ENCODE assay signal across 8 mouse cellular contexts in genomic region chr2:152293179-152293726, GRCm38 (mm10). TPM values are rescaled to one million over a fixed set of nuclear protein-coding genes. Genes with fewer than 3 reads are reported as not detected.
DNase-seq lines count a peak whose midpoint lies in the region; ATAC-seq and TF ChIP-seq lines count a peak whose summit lies in the region.

No protein-coding gene starts in this region.

- 0% methylated on average over 15 of the region's 15 CpGs for WGBS in heart, embryonic 11.5 days (ENCODE audit: insufficient replicate concordance)

- ATAC-seq in heart, embryonic 11.5 days (replicated peaks; ENCODE audit: insufficient number of reproducible peaks, low FRiP score, low TSS enrichment): peak; percentile 56; the same call in 1 of the 2 replicates
- ATAC-seq in granulocyte monocyte progenitor cell, adult 5-6 weeks (replicated peaks; ENCODE audit: poor library complexity, severe bottlenecking): peak; percentile 38

- H3K27me3 ChIP-seq in heart, embryonic 11.5 days (ENCODE audit: control insufficient read depth, insufficient read depth, low read length): no peaks in the 10 kb centered on the region
- no peaks in the 10 kb centered on the region for H3K27me3 ChIP-seq in megakaryocyte, embryonic 14.5 days (replicated peaks)

- peak overlapping the region; percentile 95 for H3K9ac ChIP-seq in heart, embryonic 11.5 days (ENCODE audit: low read depth, low read length)
- no peak overlapping the region; the same call in 1 of the 2 replicates for H3K9ac ChIP-seq in ES-E14 (ENCODE audit: insufficient read depth, low read depth, low read length, poor library complexity, severe bottlenecking)

- H3K4me2 ChIP-seq in heart, embryonic 11.5 days: peak overlapping the region; percentile 88

- no peaks in the 10 kb centered on the region for H3K9me3 ChIP-seq in heart, embryonic 11.5 days (replicated peaks; ENCODE audit: control insufficient read depth, low read length)
- H3K9me3 ChIP-seq in ES-E14 (ENCODE audit: control insufficient read depth, insufficient read depth, low read depth, low read length): no peaks in the 10 kb centered on the region
- no peaks in the 10 kb centered on the region for H3K9me3 ChIP-seq in megakaryocyte, embryonic 14.5 days

- peak overlapping the region; percentile 95 for H3K4me3 ChIP-seq in heart, embryonic 11.5 days (ENCODE audit: low read depth, low read length)
- peak overlapping the region; percentile 58 to 81 for H3K4me3 ChIP-seq in ES-E14 (ENCODE audit: insufficient read depth in 1 of 2, low read depth in 1 of 2, low read length in 2 of 2, poor library complexity in 1 of 2, severe bottlenecking in 1 of 2)
- peak overlapping the region; percentile 96 for H3K4me3 ChIP-seq in megakaryocyte, embryonic 14.5 days (replicated peaks)

- DNase-seq in heart, postnatal 4 days: no peak
- peak; percentile 11 for DNase-seq in ES-E14 (ENCODE audit: low read depth, low spot score)
- no peak for DNase-seq in spleen, adult 18-20 months
- DNase-seq in thymus, postnatal 0 days (ENCODE audit: low spot score): no peak
- DNase-seq in spleen, postnatal 36 days (ENCODE audit: low spot score in 2 of 2): no peak

- in situ Hi-C loops in ES-E14 (cut with MboI; ENCODE audit: low sequenced_read_pairs in 2 of 2, unreplicated experiment in 2 of 2): no loop called here

- H3K36me3 ChIP-seq in heart, embryonic 11.5 days (ENCODE audit: control insufficient read depth, insufficient read depth, low read length): no peaks in the 10 kb centered on the region
- H3K36me3 ChIP-seq in ES-E14 (ENCODE audit: control insufficient read depth, insufficient read depth, low read length, poor library complexity, severe bottlenecking): no peaks in the 10 kb centered on the region
- peaks cover 21% of the 10 kb centered on the region for H3K36me3 ChIP-seq in megakaryocyte, embryonic 14.5 days (replicated peaks; ENCODE audit: low read length)

- peaks cover 15% of the 10 kb centered on the region for H3K4me1 ChIP-seq in heart, embryonic 11.5 days (ENCODE audit: control insufficient read depth, insufficient read depth, low read length)
- peaks cover 0 to 3% of the 10 kb centered on the region in 2 experiments; a peak in 1 of 4 replicates for H3K4me1 ChIP-seq in ES-E14 (ENCODE audit: control insufficient read depth in 2 of 2, insufficient read depth in 2 of 2, low read length in 2 of 2, poor library complexity in 1 of 2)
- peaks cover 44% of the 10 kb centered on the region for H3K4me1 ChIP-seq in megakaryocyte, embryonic 14.5 days

- no peak overlapping the region for H3K27ac ChIP-seq in heart, embryonic 11.5 days (ENCODE audit: low read depth, low read length)
- H3K27ac ChIP-seq in ES-E14 (ENCODE audit: insufficient read depth, low read depth, low read length, poor library complexity, severe bottlenecking): no peak overlapping the region

TF ChIP-seq in ES-E14, 5 proteins besides CTCF, POLR2A, EP300 and RAD21:
- TF ChIP-seq ZNF384 (IDR thresholded peaks at IDR 0.05; ENCODE audit: low read depth, low read length): no peak
- no peak for TF ChIP-seq ZC3H11A (IDR thresholded peaks at IDR 0.05; ENCODE audit: borderline replicate concordance, low read depth, low read length)
- TF ChIP-seq CHD2 (IDR thresholded peaks at IDR 0.05; ENCODE audit: low read depth, low read length): no peak
- TF ChIP-seq HCFC1 (IDR thresholded peaks at IDR 0.05; ENCODE audit: borderline replicate concordance, insufficient read depth, low read length): no peak
- TF ChIP-seq MAFK (IDR thresholded peaks at IDR 0.05; ENCODE audit: insufficient read depth, low read depth, low read length): no peak

RNA-seq across cellular contexts. Expression of gene Tbc1d20, which starts 0.4 kb away (rescaled TPM):
- polyA plus RNA-seq in heart, embryonic 11.5 days (2014; fragmentation: Nextera tagmentation; extraction: Ambion mirVana): 25.1 and 25.7 TPM in 2 replicates
- 10 to 100 TPM; 54.4 to 65.8 TPM for total RNA-seq in heart, postnatal 4 days (2021)
- 18.7 and 20.2 TPM in 2 replicates for total RNA-seq in ES-E14 (2012; rRNA removed)
- 26.4 and 28.7 TPM in 2 replicates for total RNA-seq in granulocyte monocyte progenitor cell, adult 5-6 weeks (2014; fragmentation: Nextera tagmentation)
- 18.6 and 18.8 TPM in 2 replicates for total RNA-seq in granulocyte monocyte progenitor cell, adult 5-6 weeks (2017)
- polyA plus RNA-seq in megakaryocyte, embryonic 14.5 days (2012; ENCODE audit: insufficient read depth, low replicate concordance): 6.9 and 22.2 TPM in 2 replicates
- polyA plus RNA-seq in thymus, postnatal 0 days (2015; fragmentation: Nextera tagmentation; extraction: Ambion mirVana): 28.5 and 31.1 TPM in 2 replicates

RNA-seq across cellular contexts. Expression of gene Rbck1, which starts 39.2 kb away (rescaled TPM):
- 62.6 and 64.5 TPM in 2 replicates for polyA plus RNA-seq in heart, embryonic 11.5 days (2014; fragmentation: Nextera tagmentation; extraction: Ambion mirVana)
- total RNA-seq in heart, postnatal 4 days (2021): 10 to 100 TPM; 70.5 to 75.6 TPM
- total RNA-seq in ES-E14 (2012; rRNA removed): 69.9 and 113 TPM in 2 replicates
- total RNA-seq in granulocyte monocyte progenitor cell, adult 5-6 weeks (2014; fragmentation: Nextera tagmentation): 109 and 119 TPM in 2 replicates
- 64.2 and 64.5 TPM in 2 replicates for total RNA-seq in granulocyte monocyte progenitor cell, adult 5-6 weeks (2017)
- 152 and 308 TPM in 2 replicates for polyA plus RNA-seq in megakaryocyte, embryonic 14.5 days (2012; ENCODE audit: insufficient read depth, low replicate concordance)
- 131 and 138 TPM in 2 replicates for polyA plus RNA-seq in thymus, postnatal 0 days (2015; fragmentation: Nextera tagmentation; extraction: Ambion mirVana)

RNA-seq across cellular contexts. Expression of gene Trib3, which starts 50.6 kb away (rescaled TPM):
- polyA plus RNA-seq in heart, embryonic 11.5 days (2014; fragmentation: Nextera tagmentation; extraction: Ambion mirVana): 3.4 and 3.6 TPM in 2 replicates
- total RNA-seq in heart, postnatal 4 days (2021): 1 to 10 TPM; 2.9 TPM
- 18.5 and 29.2 TPM in 2 replicates for total RNA-seq in ES-E14 (2012; rRNA removed)
- total RNA-seq in granulocyte monocyte progenitor cell, adult 5-6 weeks (2014; fragmentation: Nextera tagmentation): not detected in 2 replicates
- not detected in 2 replicates for total RNA-seq in granulocyte monocyte progenitor cell, adult 5-6 weeks (2017)
- polyA plus RNA-seq in megakaryocyte, embryonic 14.5 days (2012; ENCODE audit: insufficient read depth, low replicate concordance): 26.3 and 95.5 TPM in 2 replicates
- 1.4 and 1.6 TPM in 2 replicates for polyA plus RNA-seq in thymus, postnatal 0 days (2015; fragmentation: Nextera tagmentation; extraction: Ambion mirVana)
